ENCODE assay signal across 30 mouse cellular contexts in genomic region chr5:38798910-38799309, GRCm38 (mm10).
DNase-seq lines count a peak whose midpoint lies in the region; ATAC-seq lines count a peak whose summit lies in the region.
"Had no signal": no experiment of that assay in that cellular context is flagged by ENCODE, and none has a peak within 500 bp of the region (broad histone marks: within the 10 kb centered on the region; RNA-seq: fewer than 3 reads in every experiment).

No protein-coding gene starts in this region.

- H3K4me2 ChIP-seq in kidney, embryonic 16.5 days (replicated peaks; ENCODE audit: low read depth, low read length), result no peak overlapping the region
- no peak overlapping the region for H3K4me2 ChIP-seq in limb, embryonic 11.5 days (ENCODE audit: low read depth, severe bottlenecking)
- H3K4me2 ChIP-seq in hindbrain, embryonic 14.5 days (replicated peaks), result no peak overlapping the region
- H3K4me2 ChIP-seq: forebrain, embryonic 12.5 days; heart, embryonic 12.5 days; hindbrain, embryonic 13.5 days; limb, embryonic 15.5 days; liver, embryonic 13.5 days; midbrain, embryonic 13.5 days; neural tube, embryonic 13.5 days had no signal

- no peaks in the 10 kb centered on the region for H3K9me3 ChIP-seq in kidney, embryonic 16.5 days (ENCODE audit: low read length)
- no peaks in the 10 kb centered on the region for H3K9me3 ChIP-seq in limb, embryonic 11.5 days (ENCODE audit: control insufficient read depth, low read length)
- H3K9me3 ChIP-seq in hindbrain, embryonic 14.5 days (ENCODE audit: control insufficient read depth, low read length), result no peaks in the 10 kb centered on the region
- H3K9me3 ChIP-seq: forebrain, embryonic 12.5 days; heart, embryonic 12.5 days; hindbrain, embryonic 13.5 days; limb, embryonic 15.5 days; liver, embryonic 13.5 days; megakaryocyte, embryonic 14.5 days; midbrain, embryonic 13.5 days; neural tube, embryonic 13.5 days had no signal

- peak; percentile 67 for ATAC-seq in kidney, embryonic 16.5 days (ENCODE audit: low FRiP score, low TSS enrichment)
- ATAC-seq in limb, embryonic 11.5 days (ENCODE audit: insufficient number of reproducible peaks, low FRiP score, low TSS enrichment, low read depth), result peak; percentile 86
- ATAC-seq in hindbrain, embryonic 14.5 days (ENCODE audit: low FRiP score), result no peak
- ATAC-seq: inflammation-experienced regulatory T-cells, adult 6 months; lung, postnatal 0 days; midbrain, embryonic 13.5 days had no signal

- no peaks in the 10 kb centered on the region for H3K27me3 ChIP-seq in kidney, embryonic 16.5 days (ENCODE audit: insufficient read depth, low read length)
- 0 out of 2 replicates have a peak, but pooled peaks cover 2% of the 10 kb centered on the region for H3K27me3 ChIP-seq in limb, embryonic 11.5 days (ENCODE audit: control insufficient read depth, insufficient read depth, low read length)
- H3K27me3 ChIP-seq in hindbrain, embryonic 14.5 days (ENCODE audit: control insufficient read depth, insufficient read depth, low read length), result no peaks in the 10 kb centered on the region
- H3K27me3 ChIP-seq: heart, embryonic 12.5 days; hindbrain, embryonic 13.5 days; limb, embryonic 15.5 days; liver, embryonic 13.5 days; megakaryocyte, embryonic 14.5 days; midbrain, embryonic 13.5 days; neural tube, embryonic 13.5 days had no signal

- H3K36me3 ChIP-seq in kidney, embryonic 16.5 days (ENCODE audit: insufficient read depth, low read length), result no peaks in the 10 kb centered on the region
- H3K36me3 ChIP-seq in limb, embryonic 11.5 days (ENCODE audit: control insufficient read depth, insufficient read depth, low read length), result no peaks in the 10 kb centered on the region
- no peaks in the 10 kb centered on the region for H3K36me3 ChIP-seq in hindbrain, embryonic 14.5 days (replicated peaks; ENCODE audit: control insufficient read depth, insufficient read depth)
- H3K36me3 ChIP-seq: forebrain, embryonic 12.5 days; heart, embryonic 12.5 days; hindbrain, embryonic 13.5 days; limb, embryonic 15.5 days; liver, embryonic 13.5 days; midbrain, embryonic 13.5 days; neural tube, embryonic 13.5 days had no signal

- DNase-seq in embryo, embryonic 10.5 days (ENCODE audit: low spot score), result peak; percentile 33
- no peak for DNase-seq in embryo, embryonic 10 days (ENCODE audit: low spot score)
- no peak for DNase-seq in kidney, adult 8-10 months
- peak; percentile 56 for DNase-seq in limb, embryonic 11.5 days (ENCODE audit: low spot score)
- peak; percentile 66 for DNase-seq in mesoderm, embryonic 11.5 days (ENCODE audit: low read depth, low spot score)
- no peak for DNase-seq in hindbrain, embryonic 14.5 days (ENCODE audit: low spot score)
- DNase-seq: B cell, adult 2 months; cerebellum, adult 8-10 months; cerebellum, postnatal 25 days; gastrocnemius, postnatal 25 days; heart, adult 11 months; heart, postnatal 4 days; kidney, adult 18-20 months; kidney, postnatal 4 days; layer of hippocampus, postnatal 36 days; liver, embryonic 13.5 days; lung, adult 18-20 months; lung, postnatal 4 days; thymus, postnatal 4 days had no signal

- no peak overlapping the region for H3K9ac ChIP-seq in kidney, embryonic 16.5 days (replicated peaks; ENCODE audit: low read length)
- no peak overlapping the region for H3K9ac ChIP-seq in limb, embryonic 11.5 days (ENCODE audit: low read length)
- H3K9ac ChIP-seq in hindbrain, embryonic 14.5 days, result no peak overlapping the region
- H3K9ac ChIP-seq: forebrain, embryonic 12.5 days; heart, embryonic 12.5 days; hindbrain, embryonic 13.5 days; limb, embryonic 15.5 days; liver, embryonic 13.5 days; midbrain, embryonic 13.5 days; neural tube, embryonic 13.5 days had no signal

- H3K27ac ChIP-seq in kidney, embryonic 16.5 days (ENCODE audit: low read length), result no peak overlapping the region
- H3K27ac ChIP-seq in limb, embryonic 11.5 days (replicated peaks; ENCODE audit: low read depth, low read length), result no peak overlapping the region
- no peak overlapping the region for H3K27ac ChIP-seq in hindbrain, embryonic 14.5 days
- H3K27ac ChIP-seq: forebrain, embryonic 12.5 days; hindbrain, embryonic 13.5 days; limb, embryonic 15.5 days; liver, embryonic 13.5 days; midbrain, embryonic 13.5 days; neural tube, embryonic 13.5 days had no signal

- 29% methylated on average over 7 of the region's 7 CpGs for WGBS in kidney, embryonic 16.5 days
- WGBS in limb, embryonic 11.5 days, result 16% methylated on average over 7 of the region's 7 CpGs
- WGBS in hindbrain, embryonic 14.5 days, result 78% methylated on average over 7 of the region's 7 CpGs

- H3K4me3 ChIP-seq in kidney, embryonic 16.5 days (ENCODE audit: low read length), result no peak overlapping the region
- H3K4me3 ChIP-seq in limb, embryonic 11.5 days (ENCODE audit: low read depth, low read length), result no peak overlapping the region
- no peak overlapping the region for H3K4me3 ChIP-seq in hindbrain, embryonic 14.5 days (replicated peaks; ENCODE audit: low read length)
- H3K4me3 ChIP-seq: erythroblast, embryonic 14.5 days; forebrain, embryonic 12.5 days; heart, embryonic 12.5 days; hindbrain, embryonic 13.5 days; limb, embryonic 15.5 days; liver, embryonic 13.5 days; megakaryocyte, embryonic 14.5 days; midbrain, embryonic 13.5 days; neural tube, embryonic 13.5 days had no signal

- H3K4me1 ChIP-seq in kidney, embryonic 16.5 days (ENCODE audit: insufficient read depth, low read length), result no peaks in the 10 kb centered on the region
- H3K4me1 ChIP-seq in limb, embryonic 11.5 days (ENCODE audit: control insufficient read depth, insufficient read depth, low read length), result no peaks in the 10 kb centered on the region; the same call in 1 of the 2 replicates
- H3K4me1 ChIP-seq in hindbrain, embryonic 14.5 days (replicated peaks; ENCODE audit: control insufficient read depth, insufficient read depth, low read length), result peaks cover 12% of the 10 kb centered on the region
- H3K4me1 ChIP-seq: heart, embryonic 12.5 days; liver, embryonic 13.5 days had no signal

Comparison
In these comparisons a context has a peak if more than half of its experiments do, and no peak if none do; other contexts are left out.
1. DNase-seq: peak in embryo, embryonic 10.5 days (single experiment), limb, embryonic 11.5 days (single experiment) and mesoderm, embryonic 11.5 days (single experiment); none in embryo, embryonic 10 days (single experiment), kidney, adult 8-10 months (0 of 2) and hindbrain, embryonic 14.5 days (single experiment).